Mouse (Mus musculus) testis, adult 2 months (tissue): ENCODE results near the gene Mmrn1.

ENCODE experiments used
- CTCF ChIP-seq: fragments of 200-500 bp; IDR thresholded peaks from 2 replicates; pipeline ENCODE4 v1.5.1; 2012; ENCODE audit warnings: low read depth, mild to moderate bottlenecking, inconsistent platforms, low read length, moderate library complexity; ENCODE audit not compliant: control insufficient read depth, insufficient read depth, insufficient replicate concordance
- POLR2A ChIP-seq: fragments of 200-500 bp; IDR thresholded peaks from 2 replicates; pipeline ENCODE4 v1.6.1; 2012; ENCODE audit warnings: low read depth, mild to moderate bottlenecking, inconsistent platforms, low read length, moderate library complexity; ENCODE audit not compliant: control insufficient read depth

DNA sequence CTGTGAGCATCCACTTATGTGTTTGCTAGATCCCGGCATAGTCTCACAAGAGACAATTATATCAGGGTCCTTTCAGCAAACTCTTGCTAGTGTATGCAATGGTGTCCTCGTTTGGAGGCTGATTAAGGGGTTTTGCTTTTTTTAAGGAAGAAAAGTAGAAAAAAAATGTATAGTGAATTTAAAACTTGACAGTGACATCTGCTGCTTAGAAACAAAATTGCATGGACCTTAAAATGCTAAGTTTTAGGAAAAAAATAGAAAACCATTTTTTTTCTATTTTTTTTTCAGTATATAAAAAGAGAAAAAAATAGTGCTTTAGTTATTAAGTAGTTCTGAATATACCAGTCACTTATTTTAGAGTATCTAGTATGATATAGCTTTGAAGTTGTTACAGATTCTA is 43.2 kb upstream of the Mmrn1 start:
- TF ChIP-seq POLR2A (no peak), CTCF (no peak)
